11 mouse cellular contexts compared by ENCODE assay signal in the genomic region with DNA sequence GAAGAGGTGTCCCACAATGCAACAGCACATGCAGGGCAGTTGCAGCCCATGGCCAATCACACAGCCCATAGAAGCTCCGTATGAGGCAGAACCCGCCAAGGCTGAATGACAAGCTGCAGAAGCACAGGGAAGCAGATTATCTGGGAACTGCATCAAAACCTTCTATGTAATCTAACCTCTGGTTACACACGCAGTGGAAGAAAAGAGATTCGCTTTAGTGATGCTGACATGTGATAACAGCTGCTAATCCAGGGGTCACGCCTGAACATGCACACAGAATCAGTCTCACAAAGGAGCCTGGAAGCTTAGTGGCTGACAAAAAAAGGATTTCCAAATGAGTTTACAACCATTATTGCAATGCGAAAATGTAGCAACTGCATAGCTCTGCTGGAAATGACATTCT.
DNase-seq lines count a peak whose midpoint lies in the region; ATAC-seq lines count a peak whose summit lies in the region.
"Had no signal": no experiment of that assay in that cellular context is flagged by ENCODE, and none has a peak within 500 bp of the region (broad histone marks: within the 10 kb centered on the region; RNA-seq: fewer than 3 reads in every experiment).

No protein-coding gene starts in this region.

- DNase-seq in brain, adult 2 months (ENCODE audit: low read depth, low spot score) = peak; percentile 8
- DNase-seq in hindbrain, embryonic 10.5 days (ENCODE audit: low spot score) = peak; percentile 4
- DNase-seq in cerebellum, postnatal 4 days (ENCODE audit: low spot score in 2 of 2) = no peak
- DNase-seq: cerebellum, postnatal 25 days; lung, postnatal 10 days; thymus, postnatal 25 days had no signal

- no peak overlapping the region for H3K4me2 ChIP-seq in embryonic facial prominence, embryonic 13.5 days
- 0 out of 2 replicates have a peak overlapping the region, but pooled peaks have one; percentile 1 for H3K4me2 ChIP-seq in midbrain, embryonic 12.5 days (replicated peaks)
- H3K4me2 ChIP-seq in heart, embryonic 11.5 days = no peak overlapping the region
- H3K4me2 ChIP-seq in intestine, embryonic 15.5 days (replicated peaks) = no peak overlapping the region
- H3K4me2 ChIP-seq: limb, embryonic 12.5 days had no signal

- no peak overlapping the region for H3K9ac ChIP-seq in embryonic facial prominence, embryonic 13.5 days
- no peak overlapping the region for H3K9ac ChIP-seq in midbrain, embryonic 12.5 days (replicated peaks)
- H3K9ac ChIP-seq in heart, embryonic 11.5 days (ENCODE audit: low read depth, low read length) = no peak overlapping the region
- no peak overlapping the region for H3K9ac ChIP-seq in intestine, embryonic 15.5 days
- H3K9ac ChIP-seq: limb, embryonic 12.5 days had no signal

- H3K4me1 ChIP-seq in embryonic facial prominence, embryonic 13.5 days = peaks cover 32% of the 10 kb centered on the region
- 0 out of 2 replicates have a peak, but pooled peaks cover 9% of the 10 kb centered on the region for H3K4me1 ChIP-seq in hindbrain, embryonic 10.5 days (replicated peaks)
- H3K4me1 ChIP-seq in midbrain, embryonic 12.5 days = peaks cover 17% of the 10 kb centered on the region
- no peaks in the 10 kb centered on the region for H3K4me1 ChIP-seq in heart, embryonic 11.5 days (ENCODE audit: control insufficient read depth, insufficient read depth, low read length)
- H3K4me1 ChIP-seq in intestine, embryonic 15.5 days (replicated peaks) = no peaks in the 10 kb centered on the region

- no peaks in the 10 kb centered on the region for H3K27me3 ChIP-seq in embryonic facial prominence, embryonic 13.5 days
- H3K27me3 ChIP-seq in hindbrain, embryonic 10.5 days (ENCODE audit: insufficient read depth, poor library complexity, severe bottlenecking) = no peaks in the 10 kb centered on the region
- H3K27me3 ChIP-seq in midbrain, embryonic 12.5 days = no peaks in the 10 kb centered on the region; the same call in 1 of the 2 replicates
- no peaks in the 10 kb centered on the region for H3K27me3 ChIP-seq in heart, embryonic 11.5 days (ENCODE audit: control insufficient read depth, insufficient read depth, low read length)
- H3K27me3 ChIP-seq in intestine, embryonic 15.5 days (replicated peaks) = no peaks in the 10 kb centered on the region
- H3K27me3 ChIP-seq: limb, embryonic 12.5 days had no signal

- H3K36me3 ChIP-seq in embryonic facial prominence, embryonic 13.5 days = peaks cover 6% of the 10 kb centered on the region; the same call in 1 of the 2 replicates
- peaks cover 18% of the 10 kb centered on the region for H3K36me3 ChIP-seq in hindbrain, embryonic 10.5 days
- H3K36me3 ChIP-seq in midbrain, embryonic 12.5 days = 0 out of 2 replicates have a peak, but pooled peaks cover 6% of the 10 kb centered on the region
- no peaks in the 10 kb centered on the region; the same call in 1 of the 2 replicates for H3K36me3 ChIP-seq in heart, embryonic 11.5 days (ENCODE audit: control insufficient read depth, insufficient read depth, low read length)
- H3K36me3 ChIP-seq in intestine, embryonic 15.5 days = no peaks in the 10 kb centered on the region

- H3K4me3 ChIP-seq in embryonic facial prominence, embryonic 13.5 days = no peak overlapping the region
- H3K4me3 ChIP-seq in hindbrain, embryonic 10.5 days = no peak overlapping the region
- no peak overlapping the region for H3K4me3 ChIP-seq in midbrain, embryonic 12.5 days
- H3K4me3 ChIP-seq in heart, embryonic 11.5 days (ENCODE audit: low read depth, low read length) = no peak overlapping the region
- no peak overlapping the region for H3K4me3 ChIP-seq in intestine, embryonic 15.5 days (replicated peaks)
- H3K4me3 ChIP-seq: limb, embryonic 12.5 days had no signal

- WGBS in embryonic facial prominence, embryonic 13.5 days = 47% methylated on average over 6 of the region's 6 CpGs
- WGBS in hindbrain, embryonic 10.5 days = 71% methylated on average over 6 of the region's 6 CpGs
- WGBS in midbrain, embryonic 12.5 days = 24% methylated on average over 6 of the region's 6 CpGs
- 71% methylated on average over 6 of the region's 6 CpGs for WGBS in heart, embryonic 11.5 days (ENCODE audit: insufficient replicate concordance)
- 62% methylated on average over 6 of the region's 6 CpGs for WGBS in intestine, embryonic 15.5 days

- no peak for ATAC-seq in embryonic facial prominence, embryonic 13.5 days (ENCODE audit: insufficient number of reproducible peaks, insufficient read depth, low FRiP score, low TSS enrichment, low read depth)
- ATAC-seq in midbrain, embryonic 12.5 days (ENCODE audit: low FRiP score, low read depth) = peak; percentile 87
- ATAC-seq in heart, embryonic 11.5 days (replicated peaks; ENCODE audit: insufficient number of reproducible peaks, low FRiP score, low TSS enrichment) = no peak
- ATAC-seq in intestine, embryonic 15.5 days = no peak

- peak overlapping the region; percentile 64 for H3K27ac ChIP-seq in embryonic facial prominence, embryonic 13.5 days
- H3K27ac ChIP-seq in hindbrain, embryonic 10.5 days = no peak overlapping the region
- peak overlapping the region; percentile 52 for H3K27ac ChIP-seq in midbrain, embryonic 12.5 days (replicated peaks)
- H3K27ac ChIP-seq in heart, embryonic 11.5 days (ENCODE audit: low read depth, low read length) = no peak overlapping the region
- no peak overlapping the region for H3K27ac ChIP-seq in intestine, embryonic 15.5 days

- H3K9me3 ChIP-seq in embryonic facial prominence, embryonic 13.5 days = no peaks in the 10 kb centered on the region
- H3K9me3 ChIP-seq in hindbrain, embryonic 10.5 days = no peaks in the 10 kb centered on the region
- no peaks in the 10 kb centered on the region for H3K9me3 ChIP-seq in midbrain, embryonic 12.5 days
- no peaks in the 10 kb centered on the region for H3K9me3 ChIP-seq in heart, embryonic 11.5 days (replicated peaks; ENCODE audit: control insufficient read depth, low read length)
- no peaks in the 10 kb centered on the region for H3K9me3 ChIP-seq in intestine, embryonic 15.5 days
- H3K9me3 ChIP-seq: limb, embryonic 12.5 days had no signal

Comparison
In these comparisons a context has a peak if more than half of its experiments do, and no peak if none do; other contexts are left out.
1. DNase-seq: peak in brain, adult 2 months (single experiment) and hindbrain, embryonic 10.5 days (single experiment); none in cerebellum, postnatal 4 days (0 of 2).
2. H3K27ac ChIP-seq: peak in embryonic facial prominence, embryonic 13.5 days (single experiment) and midbrain, embryonic 12.5 days (single experiment); none in hindbrain, embryonic 10.5 days (single experiment), heart, embryonic 11.5 days (single experiment) and intestine, embryonic 15.5 days (single experiment).